Mouse (Mus musculus) thymus, adult 2 months (tissue): ENCODE results near the gene Olfr211.

Experiments
- CTCF ChIP-seq: fragments of 200-500 bp; IDR thresholded peaks from 2 replicates; pipeline ENCODE4 v1.5.1; 2012; ENCODE audit warnings: mild to moderate bottlenecking, control low read depth, low read length, moderate library complexity, borderline replicate concordance; ENCODE audit not compliant: control insufficient read depth, poor library complexity, insufficient read depth; ENCODE audit errors: extremely low read depth
- POLR2A ChIP-seq: fragments of 200-500 bp; IDR thresholded peaks from 2 replicates; pipeline ENCODE4 v1.6.1; 2012; ENCODE audit warnings: mild to moderate bottlenecking, low read length, control low read depth, moderate library complexity; ENCODE audit not compliant: control insufficient read depth, poor library complexity, insufficient read depth; ENCODE audit errors: extremely low read depth

- no peak for TF ChIP-seq POLR2A
- TF ChIP-seq CTCF = no peak
Observed at GRCm38 (mm10) chr6:116460544-116461283, 28.2 kb upstream of the Olfr211 start, which contains the start of gene Alox5.
